Mouse (Mus musculus) erythroblast, embryonic 14.5 days (primary cell): ENCODE measurements around the gene Slc31a2. TPM values are rescaled to one million over a fixed set of nuclear protein-coding genes. Genes with fewer than 3 reads are reported as not detected.

Experiments used
- H3K27me3 ChIP-seq: 2 replicates; pipeline ENCODE4 v1.6.1; 2012; ENCODE audit warnings: inconsistent platforms; ENCODE audit not compliant: control insufficient read depth
- H3K36me3 ChIP-seq: 2 replicates; pipeline ENCODE4 v1.6.1; 2012; ENCODE audit warnings: mild to moderate bottlenecking, inconsistent platforms; ENCODE audit not compliant: control insufficient read depth
- H3K4me1 ChIP-seq: 2 replicates; pipeline ENCODE4 v1.6.1; 2012; ENCODE audit warnings: inconsistent platforms; ENCODE audit not compliant: control insufficient read depth
- H3K4me3 ChIP-seq: replicated peaks from 2 replicates; pipeline ENCODE3; 2012; ENCODE audit warnings: moderate library complexity, mild to moderate bottlenecking, inconsistent platforms
- H3K9me3 ChIP-seq: 2 replicates; pipeline ENCODE4 v1.6.1; 2012; ENCODE audit warnings: low read length, inconsistent platforms, mixed read lengths; ENCODE audit not compliant: control insufficient read depth
- GATA1 ChIP-seq: IDR thresholded peaks from 2 replicates; pipeline ENCODE4 v1.6.1; 2012; ENCODE audit warnings: low read length, inconsistent platforms, mixed read lengths
- TAL1 ChIP-seq: IDR thresholded peaks from 3 replicates; pipeline ENCODE4 v1.6.1; 2012; ENCODE audit warnings: low read length, inconsistent platforms, mixed read lengths
- polyA plus RNA-seq: library from polyadenylated mRNA; stranded (reverse); fragments of >175 nt; gene quantifications from 2 replicates; pipeline ENCODE4 v1.2.3, GENCODE M21; 2012

Gene Slc31a2
- polyA plus RNA-seq: not detected in 2 replicates

DNA sequence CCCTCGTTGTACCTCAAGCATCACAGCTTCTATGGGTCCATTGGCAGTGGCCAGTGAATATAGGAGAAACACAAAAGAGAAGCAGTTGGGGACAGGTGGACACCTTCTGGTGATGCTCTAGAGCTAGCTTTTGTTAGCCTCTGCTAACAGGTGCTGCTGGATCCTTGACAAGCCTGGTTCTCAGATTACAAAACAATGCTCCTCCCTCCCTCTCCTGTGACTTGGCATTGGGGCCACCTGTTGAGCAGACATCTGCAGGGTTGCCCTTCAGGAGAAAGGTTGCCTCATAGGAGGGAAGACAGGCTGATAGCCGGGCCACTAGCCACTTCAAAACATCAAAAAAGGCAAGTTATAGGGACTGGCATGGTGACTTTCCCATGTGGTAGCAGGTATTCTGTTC, at the start of gene Slc31a2:
TSS of gene Slc31a2 (plus strand) at position 287 of the 400 bp plus-strand sequence.
- Histone ChIP-seq H3K36me3 (no peaks in the 10 kb centered on the region), H3K9me3 (no peaks in the 10 kb centered on the region), H3K4me3 (no peak within 1 kb of the TSS), H3K27me3 (no peaks in the 10 kb centered on the region), H3K4me1 (no peaks in the 10 kb centered on the region)
- TF ChIP-seq GATA1: no peak
- no peak for TF ChIP-seq TAL1

GRCm38 (mm10) chr4:62213490-62213889, 48.9 kb upstream of the Slc31a2 start:
- Histone ChIP-seq H3K27me3 (peaks cover 10% of the 10 kb centered on the region), H3K9me3 (no peaks in the 10 kb centered on the region), H3K4me3 (no peak overlapping the region), H3K4me1 (no peaks in the 10 kb centered on the region), H3K36me3 (no peaks in the 10 kb centered on the region)
- no peak for TF ChIP-seq TAL1
- no peak for TF ChIP-seq GATA1

GRCm38 (mm10) chr4:62228391-62228790, 34.0 kb upstream of the Slc31a2 start:
- Histone ChIP-seq H3K9me3 (no peaks in the 10 kb centered on the region), H3K36me3 (no peaks in the 10 kb centered on the region), H3K4me3 (no peak overlapping the region), H3K4me1 (no peaks in the 10 kb centered on the region), H3K27me3 (no peaks in the 10 kb centered on the region)
- no peak for TF ChIP-seq TAL1
- no peak for TF ChIP-seq GATA1

DNA sequence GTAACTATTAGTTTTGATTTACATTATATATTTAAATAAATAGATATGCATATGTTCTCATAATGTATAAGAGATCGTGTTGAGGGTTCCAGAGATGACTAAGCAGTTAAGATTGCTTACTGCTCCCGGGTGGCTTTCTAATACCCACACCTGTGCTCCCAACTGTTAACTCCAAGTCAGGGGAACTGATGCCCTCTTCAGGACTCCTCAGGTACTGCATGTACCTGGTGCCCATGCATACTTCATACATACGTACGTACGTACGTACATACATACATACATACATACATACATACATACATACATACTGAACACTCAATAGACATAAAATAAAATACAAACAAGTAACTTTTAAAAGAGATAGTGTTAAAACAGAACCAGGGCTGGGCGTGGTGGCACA, 32.9 kb upstream of the Slc31a2 start:
- Histone ChIP-seq H3K27me3 (no peaks in the 10 kb centered on the region), H3K9me3 (no peaks in the 10 kb centered on the region), H3K4me1 (no peaks in the 10 kb centered on the region), H3K36me3 (no peaks in the 10 kb centered on the region), H3K4me3 (no peak overlapping the region)
- no peak for TF ChIP-seq TAL1
- no peak for TF ChIP-seq GATA1

DNA sequence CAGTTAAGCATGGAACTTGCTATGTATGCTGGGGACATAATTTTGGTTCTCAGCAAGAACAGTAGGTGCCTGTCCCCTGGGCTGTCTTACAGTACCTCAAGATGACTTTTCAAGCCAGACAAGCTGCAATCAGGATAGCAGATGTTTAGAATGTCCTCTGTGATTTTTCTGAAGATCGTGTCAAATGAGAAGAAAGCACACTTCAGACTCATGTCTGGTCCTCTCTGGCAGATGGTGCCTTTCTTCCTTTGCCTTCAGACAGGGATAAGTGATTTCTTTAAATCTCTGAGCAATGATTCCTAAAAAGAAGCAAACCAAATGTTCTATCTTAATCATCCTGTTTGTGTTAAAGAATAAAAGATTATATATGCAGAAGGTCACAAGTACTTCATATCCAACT, 32.2 kb upstream of the Slc31a2 start:
- TF ChIP-seq GATA1: no peak
- no peak for TF ChIP-seq TAL1
- Histone ChIP-seq H3K9me3 (no peaks in the 10 kb centered on the region), H3K4me3 (no peak overlapping the region), H3K36me3 (no peaks in the 10 kb centered on the region), H3K27me3 (no peaks in the 10 kb centered on the region), H3K4me1 (no peaks in the 10 kb centered on the region)

- Histone ChIP-seq H3K27me3 (no peaks in the 10 kb centered on the region), H3K4me3 (no peak within 1 kb of the TSS), H3K36me3 (no peaks in the 10 kb centered on the region), H3K9me3 (no peaks in the 10 kb centered on the region), H3K4me1 (no peaks in the 10 kb centered on the region)
- TF ChIP-seq TAL1 (no peak), GATA1 (no peak)
Observed at GRCm38 (mm10) chr4:62230769-62231168, 31.6 kb upstream of the Slc31a2 start, which contains the start of gene Zfp37. Gene Zfp37, minus strand, starts transcription at chr4:62231047.

- Histone ChIP-seq H3K9me3 (no peaks in the 10 kb centered on the region), H3K27me3 (no peaks in the 10 kb centered on the region), H3K36me3 (no peaks in the 10 kb centered on the region), H3K4me1 (no peaks in the 10 kb centered on the region), H3K4me3 (no peak overlapping the region)
- TF ChIP-seq GATA1 (no peak), TAL1 (no peak)
Observed at GRCm38 (mm10) chr4:62240586-62240985, 21.8 kb upstream of the Slc31a2 start.

DNA sequence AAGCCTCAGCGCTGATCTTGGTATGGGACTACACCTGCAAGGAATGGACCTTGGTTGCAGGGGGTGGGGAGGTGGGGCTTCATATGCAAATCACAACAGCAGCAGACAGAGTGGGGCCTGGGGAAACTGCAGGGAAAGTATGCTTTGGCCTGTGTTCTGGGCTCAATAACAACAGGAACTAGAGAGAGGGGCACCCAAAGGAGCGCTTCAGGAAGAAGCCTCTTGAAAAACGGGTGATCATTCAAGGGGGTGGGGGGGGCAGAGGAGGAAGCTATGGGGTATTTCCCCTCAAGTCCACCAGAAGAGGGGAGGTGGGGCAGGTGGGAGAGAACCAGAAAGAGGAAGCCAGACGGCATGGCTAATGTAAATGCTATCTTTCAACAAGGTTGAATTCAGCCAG, 14.0 kb upstream of the Slc31a2 start:
- no peaks in the 10 kb centered on the region for H3K9me3 ChIP-seq
- TF ChIP-seq GATA1: no peak
- no peak for TF ChIP-seq TAL1

DNA sequence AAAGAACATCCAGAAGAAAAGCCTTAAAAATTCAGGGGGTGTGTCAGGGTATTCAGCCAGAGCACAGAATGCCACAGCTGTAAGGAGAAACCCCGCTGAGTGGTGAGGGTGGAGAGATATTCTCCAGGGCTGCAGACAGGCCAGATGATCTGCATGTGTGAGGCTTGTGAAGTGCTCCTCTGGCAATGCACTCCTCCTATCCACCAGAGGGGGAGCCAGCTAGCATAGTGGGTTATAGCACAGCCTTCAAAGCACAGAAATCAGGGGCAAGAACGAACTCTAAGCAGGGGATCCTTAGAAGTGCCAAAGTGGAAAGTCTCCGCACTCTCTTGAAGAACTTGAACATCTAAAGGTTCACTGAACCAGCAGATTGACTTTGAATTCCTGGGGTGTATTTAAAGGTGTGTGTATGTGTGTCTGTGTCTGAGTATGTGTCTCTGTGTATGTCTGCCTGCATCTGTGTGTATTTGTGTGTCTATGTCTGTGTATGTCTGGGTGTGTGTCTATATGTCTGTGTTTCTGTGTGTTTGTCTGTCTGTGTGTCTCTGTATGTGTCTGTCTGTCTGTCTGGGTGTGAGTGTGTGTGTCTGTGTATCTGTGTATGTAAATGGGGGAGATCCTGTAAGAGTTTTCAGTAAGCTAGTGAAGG, 11.3 kb upstream of the Slc31a2 start:
- Histone ChIP-seq H3K4me1 (no peaks in the 10 kb centered on the region), H3K27me3 (no peaks in the 10 kb centered on the region), H3K36me3 (no peaks in the 10 kb centered on the region), H3K9me3 (peaks cover 4% of the 10 kb centered on the region), H3K4me3 (no peak overlapping the region)
- TF ChIP-seq TAL1: no peak
- no peak for TF ChIP-seq GATA1

More for the DNA sequence above, 14.0 kb upstream of the Slc31a2 start:
- no peaks in the 10 kb centered on the region for H3K27me3 ChIP-seq
- H3K36me3 ChIP-seq: no peaks in the 10 kb centered on the region
- H3K4me3 ChIP-seq: no peak overlapping the region
- H3K4me1 ChIP-seq: no peaks in the 10 kb centered on the region

DNA sequence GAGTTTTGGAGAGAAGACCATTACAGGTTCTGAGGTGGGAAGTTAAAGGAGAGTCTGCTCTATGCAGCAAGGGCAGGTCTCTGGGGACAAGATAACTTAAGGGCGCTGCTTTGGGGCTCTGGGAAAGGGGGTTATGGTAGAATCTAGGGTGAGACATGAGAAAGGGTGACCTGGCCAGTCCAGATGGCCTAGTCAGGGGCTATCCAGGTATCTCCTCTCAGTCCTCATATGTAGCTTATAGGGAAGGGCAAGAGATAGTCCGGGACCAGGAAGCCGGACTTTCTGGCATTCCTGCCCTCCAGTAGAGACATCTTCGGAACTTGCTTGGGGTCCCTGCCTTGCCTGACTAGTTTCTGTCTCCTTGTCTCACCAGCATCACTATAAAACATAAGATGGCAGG, 10.6 kb upstream of the Slc31a2 start:
- Histone ChIP-seq H3K27me3 (no peaks in the 10 kb centered on the region), H3K4me3 (no peak overlapping the region), H3K4me1 (no peaks in the 10 kb centered on the region), H3K9me3 (peaks cover 4% of the 10 kb centered on the region), H3K36me3 (no peaks in the 10 kb centered on the region)
- no peak for TF ChIP-seq TAL1
- TF ChIP-seq GATA1: no peak
